Mouse (Mus musculus) cerebellum, postnatal 14 days (tissue): Measurements from ENCODE around the gene Cpz.

ENCODE experiments used
- DNase-seq, 2 experiments: peaks; one replicate each; pipeline ENCODE4 v3.0.0; 2021; ENCODE audit warnings: mixed read lengths in 2 of 2

Gene Cpz

DNA sequence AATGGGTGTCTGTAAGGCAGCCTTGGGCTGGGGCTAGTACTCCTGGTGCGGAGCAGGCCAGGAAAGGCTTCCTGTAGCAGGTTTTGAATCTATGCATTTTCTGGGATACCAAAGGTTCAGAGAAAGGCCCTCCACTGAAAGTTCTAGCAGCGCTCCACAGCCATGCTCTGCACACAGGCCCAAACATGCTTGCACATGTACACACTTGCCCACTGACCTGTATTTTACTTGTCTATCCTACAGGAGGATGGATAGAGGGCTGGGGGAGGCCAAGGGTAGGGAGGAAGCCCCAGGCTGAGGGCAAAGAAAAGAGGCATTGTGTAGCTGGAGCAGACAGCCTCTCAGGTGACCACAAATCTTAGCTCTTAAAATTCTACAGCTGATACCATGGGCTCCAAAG lies 1.1 kb downstream of the Cpz start:
- no peak for DNase-seq

DNA sequence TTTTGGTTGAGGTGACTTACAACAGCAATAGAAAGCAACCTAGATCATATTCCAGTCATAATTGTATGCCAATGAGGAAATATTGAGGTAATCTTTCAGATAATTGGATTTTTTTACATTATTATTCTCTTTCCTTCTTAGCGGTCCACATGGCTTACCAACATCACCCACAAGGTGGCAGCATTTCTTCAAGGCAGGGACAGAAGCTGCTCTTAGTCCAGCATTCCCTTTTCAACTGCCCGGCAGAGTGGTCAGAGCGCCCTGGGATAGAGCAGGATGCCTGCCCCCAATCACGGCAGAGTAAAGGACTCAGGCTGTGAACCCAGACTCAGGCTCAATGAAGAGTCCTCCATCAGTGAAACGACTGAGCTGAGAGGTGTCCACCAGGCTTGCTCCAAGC lies 1.8 kb downstream of the Cpz start:
- DNase-seq: peak; percentile 87 to 93

DNA sequence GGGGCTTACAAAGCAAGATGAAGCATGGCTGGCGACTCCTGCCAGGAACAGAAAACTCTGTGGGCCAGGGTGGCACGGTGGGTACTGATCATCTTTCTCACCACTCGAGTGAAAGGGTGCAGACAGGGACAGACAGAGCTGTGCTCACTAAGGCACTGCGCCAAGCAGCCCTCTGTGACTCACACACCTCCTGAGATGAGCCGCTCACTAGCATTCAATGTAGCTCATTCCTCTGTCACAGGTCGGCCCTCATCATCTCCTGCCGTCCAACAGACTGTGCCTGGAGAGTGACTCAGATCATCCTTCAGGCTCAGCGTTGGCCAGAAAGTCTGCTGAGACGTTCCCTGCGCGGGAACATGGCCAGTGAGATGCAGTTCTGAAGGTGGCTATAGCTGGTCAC lies 8.7 kb downstream of the Cpz start:
- no peak for DNase-seq

DNA sequence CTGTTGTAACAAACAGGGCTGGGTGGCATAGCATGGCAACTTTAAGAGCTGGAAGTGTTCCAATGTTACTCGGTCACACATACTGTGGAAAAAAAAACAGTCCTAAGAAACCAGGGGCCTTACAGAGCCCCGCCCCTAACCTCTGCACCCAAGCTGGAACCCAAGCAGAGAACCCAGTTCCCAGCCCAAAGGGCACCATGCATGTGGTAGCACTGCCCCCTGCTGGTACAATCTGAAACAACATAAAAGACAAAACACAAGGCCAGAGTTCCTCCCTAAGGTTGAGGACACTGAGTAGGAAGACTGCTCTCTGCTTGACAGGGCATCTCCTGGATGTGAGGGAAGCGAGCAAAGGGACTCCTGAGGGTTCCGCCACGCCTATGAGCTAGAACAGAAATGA lies 14.9 kb downstream of the Cpz start:
- peak; percentile 85 to 89 for DNase-seq

DNA sequence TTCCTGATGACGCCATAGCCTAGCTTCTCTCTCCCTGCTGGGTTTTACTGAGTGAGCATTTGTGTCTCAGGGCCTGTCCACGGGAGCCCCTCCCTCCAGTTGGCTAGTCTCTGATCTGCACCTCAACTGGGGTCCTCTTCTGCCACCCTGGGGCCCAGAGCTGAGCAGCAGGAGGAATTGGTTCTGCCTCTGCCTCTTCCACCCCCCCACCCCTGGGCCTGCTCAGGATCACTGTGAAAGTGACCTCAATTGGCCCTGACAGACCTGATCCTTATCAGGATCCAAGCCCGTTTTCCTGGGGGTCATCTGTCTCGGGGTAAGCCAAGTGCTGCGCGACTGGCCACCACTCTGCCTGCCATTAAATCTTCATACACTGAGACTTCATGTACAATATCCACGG lies 20.5 kb downstream of the Cpz start:
- DNase-seq: no peak

DNA sequence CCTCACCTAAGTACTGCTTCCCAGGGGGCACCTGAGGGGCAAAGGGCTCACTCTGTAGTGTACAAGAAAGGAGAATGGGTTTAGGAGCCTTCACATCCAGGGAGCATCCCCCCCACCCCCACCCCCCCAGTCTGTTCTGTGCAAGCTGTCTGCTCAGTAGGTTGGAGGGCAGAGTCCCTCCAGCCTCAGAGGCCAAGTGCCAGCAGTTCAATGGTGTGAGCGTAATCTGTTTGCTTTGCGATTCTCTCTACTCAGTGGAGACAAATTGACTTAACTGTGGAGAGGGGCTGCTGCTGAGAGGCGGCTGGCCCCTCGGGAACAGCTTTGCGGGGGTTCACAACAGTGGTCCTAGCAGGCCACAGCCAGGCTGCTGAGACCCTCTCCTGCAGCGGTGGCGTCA lies 28.2 kb downstream of the Cpz start:
- peak; percentile 39 to 43 for DNase-seq

DNA sequence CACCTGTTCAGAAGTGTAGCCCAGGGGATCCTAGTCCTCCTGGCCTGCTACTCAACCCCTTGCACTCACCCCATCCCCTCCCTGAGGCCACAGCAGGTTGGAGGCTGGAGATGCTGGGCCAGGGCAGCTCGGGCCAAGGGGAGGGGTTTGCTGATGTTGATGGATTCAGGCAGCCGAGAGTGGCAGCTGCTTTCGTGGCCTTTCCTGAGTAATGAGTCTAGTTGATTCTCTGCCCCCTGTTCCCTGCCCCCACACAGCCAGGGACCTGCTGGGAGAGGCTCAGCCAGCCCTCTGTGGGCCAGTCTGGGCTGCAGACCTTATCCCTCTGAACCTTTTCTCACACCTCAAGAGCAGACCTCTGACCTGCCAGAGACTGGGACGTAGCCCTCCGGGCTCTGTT lies 29.5 kb downstream of the Cpz start:
- peak in 1 of 2 experiments; percentile 43 for DNase-seq

DNA sequence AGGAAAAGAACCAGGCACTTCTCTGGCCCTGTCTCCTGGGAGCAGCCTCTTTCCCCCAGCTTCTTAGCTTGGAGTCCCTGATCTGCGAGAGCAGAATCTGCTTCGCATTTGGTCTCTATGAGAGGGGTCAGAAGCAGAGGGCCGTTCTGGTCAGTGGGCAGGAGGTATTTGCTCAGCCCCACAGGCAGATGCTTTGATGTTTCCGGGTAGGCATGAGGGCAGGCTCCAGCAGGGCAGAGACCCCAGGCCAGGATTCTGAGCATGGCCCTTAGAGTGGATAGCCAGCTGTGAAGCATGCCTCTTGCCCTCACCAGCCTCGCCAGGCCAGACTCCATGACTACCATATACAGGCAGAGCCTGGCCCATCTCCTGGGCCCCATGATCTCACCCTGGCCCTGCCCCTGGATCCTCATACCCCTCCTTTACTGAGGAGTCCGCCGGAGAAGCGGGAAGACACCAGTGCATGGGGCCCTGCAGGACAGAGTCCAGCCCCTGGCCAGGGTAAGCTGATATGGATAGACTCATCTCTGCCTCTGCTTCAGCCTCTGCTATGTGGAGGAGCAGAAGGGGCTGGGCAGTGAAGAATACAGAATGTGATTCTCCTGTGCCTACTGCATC lies 30.6 kb downstream of the Cpz start:
- no peak for DNase-seq

DNA sequence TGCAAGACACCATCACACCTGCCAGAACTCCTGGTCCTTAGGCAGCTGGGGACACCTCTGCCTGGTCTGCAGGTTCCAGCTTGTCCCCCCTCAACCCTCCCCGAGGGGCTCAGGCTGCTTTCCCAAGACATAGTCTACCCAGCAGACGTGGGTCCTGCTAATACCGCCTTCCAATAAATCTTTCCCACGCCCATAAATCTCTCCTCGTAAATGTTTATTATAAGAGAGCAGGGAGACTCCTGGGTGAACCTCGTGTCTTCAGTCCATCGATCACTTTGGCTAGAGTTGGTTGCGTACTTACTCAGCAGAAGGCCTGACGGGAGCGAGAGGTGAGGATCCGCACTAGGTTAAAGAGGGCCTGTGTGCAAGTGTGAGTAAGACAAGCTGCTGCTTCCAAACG lies 31.7 kb downstream of the Cpz start:
- no peak for DNase-seq

DNA sequence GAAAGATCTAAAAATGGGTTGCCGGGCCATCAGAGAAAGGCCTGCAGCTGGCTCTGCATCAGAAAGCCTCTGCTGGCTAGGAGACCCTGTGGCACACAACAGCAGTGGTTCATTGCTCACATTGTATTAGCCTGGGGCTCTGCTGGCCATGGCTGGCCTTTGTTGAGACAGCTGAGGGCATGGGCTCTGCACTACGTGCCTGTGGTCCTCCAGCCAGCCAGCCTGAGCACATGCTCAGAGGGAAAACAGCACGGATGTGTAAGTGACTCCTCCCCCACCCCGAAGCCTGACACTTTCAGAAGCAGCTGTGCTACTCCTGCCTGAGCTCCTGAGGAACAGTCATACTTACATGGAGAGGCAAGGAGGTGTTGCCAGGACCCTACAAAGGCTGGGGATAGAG lies 46.0 kb downstream of the Cpz start:
- no peak for DNase-seq

DNA sequence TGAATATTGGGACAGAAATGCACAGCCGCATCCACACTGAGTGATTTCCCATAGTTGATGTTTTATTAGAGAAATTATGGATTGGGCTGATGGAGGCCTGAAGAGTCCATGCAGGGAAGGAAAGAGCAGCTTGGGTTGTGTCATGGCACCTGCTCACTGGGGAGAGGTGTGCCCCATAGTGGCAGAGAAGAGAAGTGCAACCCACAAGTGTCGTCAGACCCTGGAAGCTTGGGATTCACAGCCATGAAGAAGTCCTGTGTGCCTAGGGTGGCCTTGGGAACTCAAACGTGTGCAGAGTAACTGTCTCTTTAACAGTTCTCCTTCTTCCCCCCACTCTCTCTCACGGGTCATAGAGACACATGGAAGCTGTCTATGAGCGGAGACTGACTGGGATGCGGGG lies 50.3 kb downstream of the Cpz start:
- DNase-seq: peak in 1 of 2 experiments; percentile 53

DNA sequence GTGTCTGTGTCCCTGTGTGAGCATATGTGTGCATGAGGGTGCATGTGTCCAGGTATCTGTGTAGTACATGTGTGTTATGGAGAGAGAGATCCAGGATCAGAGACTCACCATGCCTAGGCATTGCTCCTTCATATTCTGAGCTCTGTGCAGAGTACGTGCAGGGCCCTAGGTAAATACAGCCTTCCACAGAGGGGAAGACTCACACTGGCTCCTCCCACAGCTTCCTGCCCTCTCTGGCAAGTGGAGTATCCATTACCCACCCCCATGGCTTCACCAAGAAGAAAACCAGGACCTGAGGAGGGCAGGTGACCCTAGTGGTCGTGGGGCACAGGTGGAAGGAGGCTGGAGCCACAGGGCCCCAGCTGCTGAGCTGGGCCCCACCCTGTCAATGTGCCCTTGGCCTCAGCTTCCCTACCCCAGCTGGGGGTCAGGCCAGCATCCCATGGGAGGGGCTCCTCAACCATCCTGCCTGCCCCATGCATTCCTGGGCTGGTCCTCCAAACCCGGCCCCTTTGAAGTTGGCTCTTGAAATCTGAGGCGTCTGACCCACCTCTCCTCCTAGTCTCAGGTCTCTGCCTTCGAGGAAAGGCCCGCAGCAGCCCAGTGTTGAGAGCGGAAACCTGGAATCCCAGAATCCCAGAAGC lies 54.5 kb downstream of the Cpz start:
- DNase-seq: no peak

DNA sequence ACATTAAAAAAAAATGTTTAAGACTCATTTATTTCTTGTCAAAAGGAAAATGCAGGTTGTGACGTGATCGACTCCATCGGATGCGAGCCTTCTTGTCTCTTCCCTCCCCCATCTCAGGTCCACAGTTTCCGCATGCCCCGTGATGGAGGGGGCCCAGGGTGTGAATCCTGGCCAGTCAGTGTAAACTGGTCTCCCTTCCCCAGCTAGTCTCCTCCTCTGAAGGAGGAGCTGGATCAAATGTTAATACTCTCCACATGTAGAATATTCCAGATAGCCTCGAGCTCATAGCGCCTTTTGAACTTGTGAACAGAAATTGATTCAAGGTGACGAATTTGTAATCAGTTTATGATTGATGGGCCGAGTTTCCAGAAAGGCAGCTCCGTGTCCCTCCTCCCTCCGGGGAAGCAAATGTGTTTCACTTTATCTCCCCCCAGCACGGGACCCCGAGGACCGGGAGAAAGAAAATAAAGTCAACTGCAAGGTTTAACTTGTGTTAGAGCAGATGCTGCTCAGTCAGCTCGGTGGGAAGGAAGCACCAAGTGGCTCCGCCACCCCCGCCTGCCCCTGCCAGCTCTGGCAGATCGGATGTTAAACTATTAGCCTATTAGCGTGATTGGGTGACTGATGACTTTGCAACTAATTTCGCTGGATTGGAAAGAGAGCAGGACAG lies 59.4 kb downstream of the Cpz start:
- DNase-seq: no peak

DNA sequence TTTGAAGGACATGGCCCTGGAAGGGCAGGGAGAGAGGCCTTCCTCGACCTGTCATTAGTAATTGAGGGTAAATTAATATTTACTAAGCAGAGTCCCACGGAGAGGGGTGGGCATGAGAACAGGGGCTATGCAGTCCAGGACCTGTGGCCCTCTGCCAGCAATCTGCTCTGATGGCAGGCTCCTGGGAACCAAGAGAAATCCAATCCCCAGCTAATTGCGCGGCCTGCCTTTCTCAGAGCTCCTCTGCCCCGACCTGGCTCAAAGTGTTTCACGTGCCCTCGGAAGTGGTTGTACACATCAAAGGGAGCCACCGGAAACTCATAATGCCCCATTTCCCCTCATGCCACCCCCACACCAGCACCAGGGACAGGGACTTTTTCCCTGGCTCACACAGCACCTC lies 63.4 kb downstream of the Cpz start:
- DNase-seq: no peak

DNA sequence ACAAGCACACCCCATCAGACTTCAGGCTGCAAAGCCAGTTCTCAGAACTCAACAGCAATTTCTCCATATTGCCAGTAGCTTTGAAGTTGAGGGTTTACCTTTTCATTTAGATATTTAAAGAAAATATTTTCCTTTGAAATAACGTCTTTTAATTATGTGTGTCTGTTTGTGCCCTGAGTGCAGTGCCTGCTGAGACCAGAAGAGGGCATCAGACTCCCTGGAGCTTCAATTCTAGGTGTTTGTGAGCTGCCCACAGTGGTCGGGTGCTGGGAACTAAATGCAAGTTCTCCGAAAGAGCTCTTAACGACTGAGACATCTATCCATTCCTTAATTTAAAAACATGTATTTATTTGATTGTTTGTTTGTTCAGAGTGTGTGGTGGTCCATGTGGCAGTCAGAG lies 65.7 kb downstream of the Cpz start:
- no peak for DNase-seq

DNA sequence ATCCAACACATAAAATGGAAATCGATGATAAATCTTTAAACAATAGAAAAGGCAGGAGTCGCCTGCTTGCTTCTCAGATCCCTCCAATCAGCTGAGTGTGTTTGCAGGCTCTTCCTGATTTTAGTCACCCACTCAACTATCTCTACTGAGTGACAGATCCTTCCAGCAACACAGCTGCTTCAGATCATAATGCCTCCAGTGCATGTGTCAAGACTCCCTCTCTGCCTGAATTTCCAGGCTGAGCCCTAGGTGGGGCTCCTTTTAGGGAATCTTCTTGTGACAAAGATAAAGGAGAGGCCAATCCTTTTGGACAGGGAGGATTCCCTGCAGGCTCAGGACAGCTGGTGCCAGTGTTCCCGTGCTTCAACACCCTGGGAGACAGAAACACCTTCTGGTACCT lies 67.2 kb downstream of the Cpz start:
- DNase-seq: no peak

DNA sequence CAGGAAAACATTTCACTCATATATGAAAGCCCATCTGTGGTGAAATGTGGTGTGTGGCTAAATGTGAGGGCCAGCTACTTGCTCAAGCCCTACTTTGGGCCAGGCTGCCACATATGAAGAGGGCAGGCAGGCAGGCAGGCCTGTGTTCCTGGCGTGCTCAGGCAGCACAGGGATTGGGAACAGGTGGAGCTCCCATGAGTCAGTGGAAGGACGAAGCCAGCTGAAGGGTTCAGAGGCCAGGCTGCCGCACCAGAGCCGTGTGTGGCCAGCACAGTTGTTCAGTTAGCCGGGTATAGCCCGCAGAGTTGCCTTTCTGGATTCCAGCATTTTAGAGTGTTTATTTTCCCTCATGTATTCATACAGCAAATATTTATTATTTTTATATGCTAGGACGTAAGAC lies 68.1 kb downstream of the Cpz start:
- no peak for DNase-seq

DNA sequence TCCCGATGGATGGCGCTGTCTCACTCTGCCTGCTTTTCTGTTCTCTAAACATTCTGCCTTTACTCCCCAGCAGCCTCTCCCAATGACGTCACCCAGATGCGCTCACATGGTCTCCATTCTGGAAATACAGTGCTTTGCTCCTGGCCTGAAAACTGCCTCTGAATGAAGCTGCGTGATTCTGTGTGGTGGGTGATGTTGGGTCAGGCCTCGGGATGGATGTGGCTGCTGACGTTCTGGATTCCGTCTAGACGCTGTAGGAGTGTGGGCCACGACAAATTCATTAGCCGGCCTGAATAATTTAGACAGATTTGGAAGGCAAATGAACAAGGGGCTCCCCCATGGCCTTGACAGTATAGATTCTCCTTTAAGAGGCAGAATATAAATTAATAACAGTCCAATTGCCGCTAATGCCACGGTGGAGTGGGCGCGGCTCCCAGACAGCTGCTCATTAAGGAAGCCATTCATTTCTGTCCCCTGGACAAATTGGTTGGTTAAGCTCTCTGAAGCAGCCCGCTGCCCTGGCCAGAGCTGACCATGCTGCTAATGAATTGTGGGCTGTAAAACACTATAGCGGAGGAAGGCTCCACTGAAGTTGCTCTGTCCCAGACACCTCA lies 71.2 kb downstream of the Cpz start:
- peak in 1 of 2 experiments; percentile 29 for DNase-seq
